Mouse (Mus musculus) spleen, postnatal 36 days (tissue): ENCODE data around the gene Pgk1.

Experiments
- DNase-seq, 2 experiments: peaks; one replicate each; pipeline ENCODE4 v3.0.0; 2022; ENCODE audit warnings: low spot score in 2 of 2, mixed read lengths in 1 of 2

Gene Pgk1

GRCm38 (mm10) chrX:106219171-106220032 is 32.5 kb downstream of the Pgk1 start:
- peak; percentile 63 to 66 for DNase-seq

GRCm38 (mm10) chrX:106221058-106221457 is 34.2 kb downstream of the Pgk1 start, which contains the start of gene Taf9b:
Gene Taf9b (minus strand): TSS chrX:106221158.
- no peak for DNase-seq
